Mouse (Mus musculus) heart, adult 2 months (tissue): ENCODE data around the gene Gnb1l.

Experiments used
- CTCF ChIP-seq: fragments of 200-600 bp; IDR thresholded peaks from 2 replicates; pipeline ENCODE4 v1.8.1; 2022; ENCODE audit warnings: antibody characterized with exemption, mild to moderate bottlenecking, moderate library complexity
- EP300 ChIP-seq: fragments of 200-500 bp; IDR thresholded peaks from 2 replicates; pipeline ENCODE4 v1.6.1; 2011; ENCODE audit warnings: low read depth, low read length, control low read depth; ENCODE audit not compliant: insufficient read depth
- POLR2A ChIP-seq: fragments of 200-500 bp; IDR thresholded peaks from 2 replicates; pipeline ENCODE4 v1.6.1; 2011; ENCODE audit warnings: mild to moderate bottlenecking, low read depth, low read length, control low read depth; ENCODE audit not compliant: insufficient read depth

DNA sequence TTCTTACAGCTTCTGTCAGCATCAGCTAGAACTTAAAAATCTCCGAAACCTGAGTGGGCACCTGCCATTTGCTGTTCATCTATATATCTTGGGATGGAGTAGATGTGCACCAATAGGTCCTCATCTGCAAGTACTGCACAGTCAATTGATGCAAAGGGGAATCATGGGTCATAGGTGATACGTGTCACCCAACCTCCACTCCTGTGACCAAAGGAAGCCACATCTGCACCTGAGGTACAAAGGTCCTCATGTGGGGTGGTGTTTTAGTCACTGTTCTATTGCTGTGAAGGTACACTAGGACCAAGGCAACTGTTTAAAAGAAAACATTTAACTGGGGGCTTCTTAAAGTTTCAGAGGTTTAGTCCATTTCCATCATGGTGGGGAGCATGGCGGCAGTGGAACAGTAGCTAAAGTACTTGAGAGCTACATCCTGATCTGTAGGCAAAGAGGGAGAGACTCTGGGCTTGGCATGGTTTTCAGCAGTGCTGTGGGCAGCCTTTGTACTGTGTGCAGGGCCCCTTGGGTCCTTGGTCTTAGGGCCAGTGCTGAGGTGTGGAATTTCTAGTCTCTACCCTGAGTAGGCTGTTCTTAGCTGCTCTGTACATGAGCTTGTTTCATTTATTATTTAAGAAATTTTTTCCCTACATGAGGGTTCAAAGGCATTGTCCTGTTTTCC lies 8.1 kb downstream of the Gnb1l start:
- no peak for TF ChIP-seq CTCF
- TF ChIP-seq POLR2A, result no peak
- TF ChIP-seq EP300, result no peak
